Mouse (Mus musculus) lung, postnatal 4 days (tissue): ENCODE data around the gene Eci1.
A peak's percentile ranks its signal among the peaks of the same experiment; 100 is the strongest.
"Not testable (repeated sequence)": the region's sequence is repeated elsewhere in the genome, so short reads cannot be mapped to it uniquely, and the experiment has no call there.

ENCODE experiments used
- DNase-seq, 2 experiments: peaks; one replicate each; pipeline ENCODE4 v3.0.0; 2021

The Eci1 gene

GRCm38 (mm10) chr17:24426471-24427169 is at the start of gene Eci1:
Gene Eci1 (plus strand): TSS chr17:24426641.
- DNase-seq = peak; percentile 96 to 98

- no peak for DNase-seq
Observed at GRCm38 (mm10) chr17:24378496-24378895, 47.9 kb upstream of the Eci1 start.

DNA sequence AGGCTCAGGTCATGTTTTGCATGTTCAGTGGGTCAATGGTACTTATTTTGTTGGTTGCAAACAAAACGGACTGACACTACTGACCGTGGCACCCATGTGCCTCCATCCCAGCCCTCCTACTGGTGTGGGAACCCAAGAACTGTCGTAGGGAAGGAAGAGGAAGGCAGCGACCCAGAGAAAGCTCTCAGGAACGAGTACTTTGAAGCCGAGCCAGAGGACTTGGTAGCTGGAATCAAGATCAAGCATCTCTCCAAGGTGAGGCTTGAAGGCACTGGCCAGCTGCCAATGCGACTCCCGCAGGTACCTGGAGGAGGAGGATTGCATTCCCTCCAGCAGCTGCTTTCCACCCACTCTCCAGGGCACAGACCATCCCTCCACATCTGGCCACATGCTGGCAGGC is 42.7 kb upstream of the Eci1 start:
- peak; percentile 61 to 82 for DNase-seq

- DNase-seq = no peak
Observed at GRCm38 (mm10) chr17:24388711-24389110, 37.7 kb upstream of the Eci1 start.

DNA sequence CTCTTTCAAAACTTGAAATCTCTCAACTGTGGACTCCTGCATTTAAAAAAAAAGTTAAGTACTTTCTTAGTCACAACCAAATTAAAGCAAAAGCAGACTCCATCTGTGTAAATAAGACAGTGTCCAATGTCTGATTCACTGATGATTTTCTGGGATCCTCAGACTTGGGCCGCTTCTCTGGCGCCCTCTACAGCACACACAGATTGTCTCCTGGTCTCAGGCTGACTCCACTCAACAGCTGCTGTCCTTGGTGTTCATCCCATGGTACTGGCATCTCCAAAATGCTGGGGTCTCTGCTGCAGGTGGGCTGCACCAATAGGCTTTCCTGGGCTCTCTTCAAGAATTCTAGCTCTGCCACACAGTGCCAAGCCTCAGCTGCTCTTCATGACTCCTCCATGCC is 36.6 kb upstream of the Eci1 start:
- peak; percentile 43 to 65 for DNase-seq

- DNase-seq = no peak
Observed at GRCm38 (mm10) chr17:24391149-24391548, 35.3 kb upstream of the Eci1 start.

DNA sequence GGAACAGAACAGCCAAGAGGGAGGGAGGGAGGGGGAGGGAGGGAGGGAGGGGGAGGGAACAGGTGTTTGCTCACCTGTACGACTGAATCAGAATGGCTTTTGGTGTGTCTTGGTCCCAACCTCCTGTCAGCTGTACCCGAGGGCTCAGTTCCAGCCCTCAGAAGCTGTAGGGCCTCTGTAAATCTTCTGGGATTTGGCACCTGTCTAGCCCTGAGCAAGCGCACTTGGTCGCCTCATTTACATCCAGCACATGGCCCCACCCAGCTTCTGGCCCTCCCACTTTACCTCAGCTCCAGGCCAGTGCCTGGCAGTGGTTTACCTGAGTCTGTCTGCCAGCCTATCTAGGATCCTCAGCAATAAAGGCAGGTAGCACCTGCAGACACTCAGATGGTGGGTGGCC is 32.9 kb upstream of the Eci1 start:
- DNase-seq = no peak

- peak; percentile 40 to 67 for DNase-seq
Observed at GRCm38 (mm10) chr17:24394456-24394855, 32.0 kb upstream of the Eci1 start.

DNA sequence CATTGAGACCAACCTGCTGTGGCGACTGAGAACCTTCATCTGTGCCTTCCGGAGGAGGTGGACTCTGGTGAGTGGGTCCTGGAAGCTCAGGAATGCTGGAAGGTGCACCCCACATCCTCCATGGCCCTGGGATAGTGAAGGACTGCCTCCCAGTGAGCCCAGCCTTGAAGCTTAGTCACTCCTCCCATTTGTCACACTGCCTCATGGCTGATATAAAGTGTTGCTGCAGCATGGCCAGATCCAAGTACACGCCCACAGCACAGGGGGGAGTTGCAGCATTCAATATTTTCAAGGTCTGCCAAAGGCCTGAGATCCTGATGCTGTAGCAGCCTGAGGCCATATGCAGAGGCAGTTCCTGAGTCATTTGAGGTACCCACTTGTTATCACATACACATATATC is 24.1 kb upstream of the Eci1 start:
- DNase-seq = no peak

- no peak for DNase-seq
Observed at GRCm38 (mm10) chr17:24407116-24407803, 19.2 kb upstream of the Eci1 start.

DNA sequence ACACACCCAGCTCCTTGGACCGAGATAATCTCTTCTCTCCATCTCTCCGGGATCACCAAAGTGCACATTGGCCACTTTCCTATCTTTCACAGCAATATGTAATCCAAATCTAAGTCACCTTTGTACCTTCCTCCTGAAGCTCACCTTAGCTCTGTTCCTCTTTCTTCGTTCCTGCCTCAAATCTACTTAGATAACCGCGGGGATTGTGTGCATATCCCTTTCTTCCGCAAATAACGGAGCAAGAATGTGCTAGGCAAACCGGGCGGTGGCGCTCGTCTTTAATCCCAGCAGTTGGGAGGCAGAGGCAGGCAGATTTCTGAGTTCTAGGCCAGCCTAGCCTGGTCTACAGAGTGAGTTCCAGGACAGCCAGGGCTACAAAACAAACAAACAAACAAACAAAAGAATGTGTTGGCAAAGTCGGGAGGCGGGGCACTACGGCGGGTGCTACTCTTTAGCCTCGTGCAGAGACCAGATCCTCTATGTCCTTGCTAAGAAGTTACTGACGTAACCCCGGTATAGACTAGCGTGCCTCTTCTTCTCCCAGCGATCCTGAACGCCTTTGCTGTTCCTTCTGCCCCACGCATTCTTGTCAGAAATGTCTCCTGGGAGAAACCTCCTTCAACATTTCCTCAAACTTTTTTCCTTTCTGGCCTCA is 12.8 kb upstream of the Eci1 start:
- DNase-seq = peak; percentile 39 to 49

DNA sequence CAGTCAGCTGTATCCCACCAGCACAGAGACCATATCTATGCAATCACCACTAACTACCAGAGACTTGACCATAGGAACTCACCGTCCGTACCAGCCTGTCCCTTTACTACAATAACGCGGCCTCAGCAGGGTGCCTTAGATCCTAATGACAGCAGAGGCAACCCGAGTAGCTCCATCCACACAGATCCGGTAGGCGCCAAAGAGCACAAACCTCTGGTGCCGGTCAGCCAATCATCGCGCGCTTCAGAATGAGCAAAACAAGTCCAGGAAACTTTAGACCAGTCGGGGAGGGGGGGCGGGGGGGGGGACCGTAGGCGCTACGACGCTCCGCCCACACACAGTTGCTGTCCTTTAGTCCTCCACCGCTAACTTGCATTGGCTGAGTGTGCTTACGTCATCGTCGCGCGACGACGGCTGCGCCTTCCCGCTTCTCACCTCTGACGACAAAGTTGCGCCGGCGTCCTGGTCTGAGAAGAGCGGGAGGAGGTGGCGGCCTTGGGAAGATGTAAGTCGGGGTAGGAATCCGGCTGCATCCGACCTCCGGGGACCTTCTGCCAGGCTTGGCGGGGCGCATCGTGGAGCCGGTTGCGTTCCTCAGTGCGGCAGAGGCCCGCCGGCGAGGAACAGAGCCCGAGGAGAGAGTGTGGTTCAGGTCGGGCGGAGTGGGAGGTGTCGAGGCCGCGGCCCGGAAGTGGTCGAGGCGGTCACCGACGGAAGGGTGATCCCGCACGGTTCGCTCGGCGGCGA is 12.0 kb upstream of the Eci1 start, which contains the start of gene Rnps1:
TSS of gene Rnps1 (plus strand) at position 336 of the 747 bp plus-strand sequence.
- DNase-seq = peak; percentile 96 to 97

DNA sequence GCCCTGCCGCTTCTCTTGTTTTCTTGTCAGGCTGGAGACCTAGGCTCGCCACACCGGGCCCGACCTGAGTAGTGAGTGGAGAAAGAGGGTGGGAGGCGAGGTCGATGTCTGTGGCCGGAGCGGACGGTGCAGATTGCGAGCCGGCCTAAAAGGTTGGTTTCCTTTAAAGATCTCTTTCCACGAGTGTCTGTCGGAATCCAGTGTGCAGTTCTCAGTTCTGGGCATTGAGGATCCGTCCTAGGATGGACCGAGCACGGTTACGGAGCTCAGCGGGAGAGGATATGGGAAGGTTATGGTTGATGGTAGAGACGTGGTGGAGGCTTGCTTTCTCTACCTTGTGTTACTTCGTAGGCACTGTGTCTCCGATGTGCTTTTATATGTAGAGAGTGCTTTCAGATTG is 11.4 kb upstream of the Eci1 start:
- DNase-seq = no peak

DNA sequence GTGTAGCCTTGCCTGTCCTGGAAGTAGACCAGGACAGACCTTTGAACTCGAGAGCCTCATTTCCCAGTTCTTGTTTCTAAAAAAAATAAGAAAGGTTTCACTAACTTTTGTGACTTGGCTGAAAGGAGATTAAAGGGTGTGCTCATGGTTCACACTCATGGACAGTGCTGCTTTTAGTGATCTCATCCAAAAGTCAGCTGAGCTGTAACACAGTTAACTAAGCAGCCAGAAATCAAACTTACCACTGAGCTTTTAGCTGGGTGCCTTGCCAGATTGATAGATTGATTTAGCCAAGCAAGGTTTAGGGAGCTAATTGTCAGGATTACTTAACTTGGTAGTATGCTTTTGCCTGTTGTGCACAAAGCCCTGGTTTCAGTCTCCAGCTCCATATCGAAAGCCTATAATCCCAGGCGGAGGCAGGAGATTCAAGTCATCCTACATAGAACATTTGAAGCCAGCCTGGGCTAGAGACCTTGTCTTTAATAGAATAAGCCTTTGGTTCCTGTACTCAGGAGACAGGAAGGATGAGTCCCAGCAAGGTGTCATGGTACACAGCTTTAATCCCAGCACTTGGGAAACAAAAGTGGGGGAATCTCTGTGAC is 10.3 kb upstream of the Eci1 start:
- DNase-seq = no peak

- DNase-seq = no peak
Observed at GRCm38 (mm10) chr17:24423114-24423513, 3.3 kb upstream of the Eci1 start.

GRCm38 (mm10) chr17:24424489-24424888 is 2.0 kb upstream of the Eci1 start:
- no peak for DNase-seq

- DNase-seq = not testable (repeated sequence)
Observed at GRCm38 (mm10) chr17:24425326-24425725, 1.1 kb upstream of the Eci1 start.

GRCm38 (mm10) chr17:24425905-24426304 is 536 bp upstream of the Eci1 start:
- no peak for DNase-seq

DNA sequence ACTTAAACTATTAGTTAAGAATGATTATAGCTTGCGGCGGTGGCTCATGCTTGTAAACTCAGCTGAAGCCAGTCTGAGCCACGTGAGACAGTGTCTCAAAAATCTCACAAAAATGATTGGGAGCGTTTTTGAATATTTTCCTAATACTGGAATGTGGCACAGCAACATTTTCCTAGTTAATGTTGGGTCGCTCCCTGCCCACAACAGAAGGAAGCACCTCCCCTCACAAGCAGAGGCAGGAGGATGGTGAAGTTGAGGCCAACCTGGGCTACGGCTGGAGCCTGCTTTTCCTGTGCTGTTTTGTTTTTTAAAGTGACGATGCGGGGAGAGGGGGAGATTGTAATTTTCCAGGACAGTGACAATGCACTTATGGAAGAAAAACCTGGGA is 723 bp downstream of the Eci1 start:
- DNase-seq = no peak

DNA sequence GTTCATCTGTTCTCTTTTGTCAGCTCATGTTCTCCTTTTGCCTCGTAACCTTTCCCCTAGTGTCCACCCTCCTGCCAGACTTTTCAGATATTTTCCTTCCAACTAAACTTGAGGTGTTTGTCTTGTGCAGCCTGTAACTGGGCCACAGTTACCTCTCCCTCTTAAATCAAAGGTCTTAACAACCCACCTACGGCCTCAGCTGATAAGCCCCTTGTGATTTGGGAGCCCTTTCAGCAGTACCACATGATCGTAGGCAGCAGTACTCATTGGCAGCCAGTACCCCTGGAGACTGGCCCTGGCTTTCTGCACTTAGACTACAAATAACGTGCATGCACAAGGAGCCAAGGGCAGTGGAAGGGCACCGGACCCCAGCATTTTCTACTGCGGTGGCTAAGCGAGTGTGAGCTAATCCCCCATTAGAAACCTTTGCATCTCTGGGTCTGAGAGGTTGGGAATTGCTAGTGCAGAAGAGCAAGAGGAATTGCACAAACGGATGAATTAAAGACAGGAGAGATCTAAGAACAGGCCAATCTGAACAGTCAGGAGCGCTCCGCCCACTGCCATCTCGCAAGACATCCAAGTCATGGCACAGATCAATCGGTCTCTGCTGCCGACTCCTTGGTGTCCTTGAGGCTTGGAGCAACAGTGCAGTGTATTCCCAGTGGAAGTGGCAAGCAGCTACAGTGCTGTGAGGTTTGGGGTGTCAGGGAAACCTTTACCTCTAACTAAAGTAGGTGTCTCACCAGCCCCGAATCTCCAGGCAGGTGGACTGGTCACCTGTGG is 3.0 kb downstream of the Eci1 start:
- no peak for DNase-seq

DNA sequence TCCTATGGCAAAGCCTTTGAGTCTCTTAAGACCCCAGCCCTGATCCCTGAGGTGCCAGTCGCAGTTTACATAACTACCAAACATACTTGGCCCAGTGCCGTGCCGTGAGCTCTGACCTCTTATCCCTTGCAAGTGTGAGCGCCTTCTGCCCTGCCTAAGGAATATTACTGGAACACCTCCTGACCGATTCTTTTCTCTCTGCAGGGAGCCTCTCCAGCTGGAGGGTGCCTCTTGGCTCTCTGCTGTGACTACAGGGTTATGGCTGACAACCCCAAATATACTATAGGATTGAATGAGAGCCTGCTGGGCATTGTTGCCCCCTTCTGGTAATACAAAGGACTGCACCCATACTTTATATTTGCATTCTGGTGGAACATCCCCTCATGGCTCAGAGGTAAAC is 10.6 kb downstream of the Eci1 start:
- DNase-seq = peak in 1 of 2 experiments; percentile 47

- no peak for DNase-seq
Observed at GRCm38 (mm10) chr17:24440377-24440776, 13.9 kb downstream of the Eci1 start.
